Mouse (Mus musculus): ENCODE data around the gene Nbea.
A peak's percentile ranks its signal among the peaks of the same experiment; 100 is the strongest.

The Nbea gene

DNA sequence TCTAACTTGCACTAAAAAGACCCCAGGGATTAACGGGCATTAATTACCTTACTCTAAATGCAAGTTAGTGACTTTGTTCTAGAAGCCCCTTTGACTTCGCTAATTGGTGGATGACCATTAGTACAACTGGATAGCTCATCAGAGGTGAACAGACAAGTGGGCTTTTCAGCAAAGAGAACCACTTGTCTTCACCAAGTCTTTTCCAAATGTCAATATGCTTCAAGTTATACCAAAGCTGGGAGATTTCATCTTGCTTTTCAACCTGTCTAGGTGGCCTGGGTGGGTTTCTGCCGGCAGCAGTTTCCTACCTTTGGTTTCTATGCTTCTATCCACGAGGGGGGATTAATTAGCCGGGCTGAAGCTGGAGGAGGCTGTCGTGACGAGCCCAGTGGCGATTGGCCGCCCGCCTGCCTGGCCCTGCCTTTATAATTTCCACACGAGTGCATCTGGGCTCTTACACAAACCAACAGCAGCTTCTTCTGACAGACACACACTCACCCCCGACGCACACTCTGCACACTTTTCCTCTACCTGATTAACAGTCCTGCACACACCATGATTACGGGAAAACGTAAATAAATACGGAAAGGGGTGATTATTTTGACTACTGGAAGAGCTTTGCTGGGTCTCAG, 401.3 kb downstream of the Nbea start, which contains the start of gene Mab21l1:
TSS of gene Mab21l1 (plus strand) at position 455 of the 632 bp plus-strand sequence.
- peak; percentile 19 for DNase-seq

GRCm38 (mm10) chr3:55781429-55782055, 402.0 kb downstream of the Nbea start:
- DNase-seq = no peak

- DNase-seq = no peak
Measured at GRCm38 (mm10) chr3:55780120-55781070, 403.1 kb downstream of the Nbea start.

DNA sequence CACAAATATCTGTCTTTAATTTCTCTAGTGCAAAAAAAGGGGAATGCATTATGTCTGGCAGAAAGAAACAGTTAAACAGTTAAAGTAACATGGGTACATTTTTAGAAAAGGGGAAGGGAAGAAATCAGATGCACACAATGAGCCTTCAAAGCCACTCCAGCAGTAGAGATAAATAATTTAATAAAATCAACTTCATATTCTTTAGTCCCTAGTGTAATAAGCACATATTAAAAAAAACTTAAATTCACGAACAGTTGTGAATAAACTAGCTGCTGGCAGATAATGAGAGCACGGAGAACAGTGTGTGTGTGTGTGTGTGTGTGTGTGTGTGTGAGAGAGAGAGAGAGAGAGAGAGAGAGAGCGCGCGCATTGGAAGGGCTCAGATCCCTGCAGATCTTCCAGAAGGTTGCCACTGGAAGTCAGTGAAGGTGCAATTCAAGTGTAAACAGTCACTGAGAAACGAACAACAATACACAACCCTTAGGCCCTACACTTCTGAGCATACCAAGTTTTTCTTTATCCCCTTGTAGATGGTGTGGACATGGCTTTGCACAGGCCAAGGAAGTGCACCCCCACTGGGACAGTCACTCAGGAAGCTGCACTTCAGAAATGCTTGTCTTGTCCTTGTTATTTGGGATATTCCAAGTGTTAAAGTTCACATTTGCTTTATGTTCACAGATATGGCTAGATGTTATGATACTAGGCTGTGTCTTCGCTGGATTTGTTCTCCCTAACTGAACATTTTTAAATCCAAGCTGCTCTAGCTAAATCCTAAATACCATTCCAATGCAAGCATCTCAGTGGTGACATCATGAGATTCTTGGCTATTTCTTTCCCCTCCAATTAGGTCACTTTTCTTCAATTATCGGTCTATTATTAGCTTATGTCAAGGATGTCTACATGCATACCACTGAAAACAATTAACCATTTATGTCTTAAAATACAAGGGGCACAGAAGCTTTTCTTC, 404.5 kb downstream of the Nbea start:
- no peak for DNase-seq

- DNase-seq = no peak
Measured at GRCm38 (mm10) chr3:55777501-55777900, 406.0 kb downstream of the Nbea start.

- no peak for DNase-seq
Measured at GRCm38 (mm10) chr3:55775753-55776152, 407.7 kb downstream of the Nbea start.

- DNase-seq = no peak
Measured at GRCm38 (mm10) chr3:55775245-55775644, 408.3 kb downstream of the Nbea start.

DNA sequence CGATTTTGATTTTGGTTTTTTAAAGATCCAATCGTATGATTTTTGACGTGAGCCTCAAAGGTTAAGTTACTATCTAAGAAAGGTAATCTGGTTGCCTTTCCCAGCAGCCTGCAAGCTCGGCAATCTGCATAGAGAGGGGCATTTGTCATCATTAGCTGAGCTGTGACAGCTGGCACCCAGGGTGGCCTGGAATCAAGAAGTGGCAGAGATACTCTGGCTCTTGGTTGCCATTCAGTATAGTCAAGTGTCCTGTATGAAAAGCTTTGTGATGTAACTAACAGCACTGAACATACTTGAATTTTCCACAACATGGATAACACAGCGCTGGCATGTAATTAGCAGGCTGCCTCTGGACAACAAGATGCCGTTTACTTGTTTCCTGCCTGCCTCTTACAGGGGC, 409.3 kb downstream of the Nbea start:
- no peak for DNase-seq

DNA sequence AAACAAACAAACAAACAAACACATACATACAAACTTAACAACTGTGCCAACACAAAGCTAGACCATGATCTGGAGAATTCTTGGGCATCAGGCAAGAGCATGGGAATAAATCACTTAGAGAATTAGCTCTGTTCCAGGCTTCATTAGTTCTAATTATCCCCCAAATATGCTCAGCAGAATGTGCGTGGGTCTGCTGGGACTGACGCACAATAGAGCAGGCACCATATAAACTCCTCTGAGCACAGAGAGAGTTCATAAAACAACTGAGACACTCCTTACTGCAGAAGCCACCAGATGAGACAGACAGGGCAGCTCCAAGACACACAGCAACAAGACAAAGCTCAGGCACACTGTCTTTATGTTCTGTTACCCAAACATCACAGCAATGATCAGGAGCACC, 414.2 kb downstream of the Nbea start:
- no peak for DNase-seq

DNA sequence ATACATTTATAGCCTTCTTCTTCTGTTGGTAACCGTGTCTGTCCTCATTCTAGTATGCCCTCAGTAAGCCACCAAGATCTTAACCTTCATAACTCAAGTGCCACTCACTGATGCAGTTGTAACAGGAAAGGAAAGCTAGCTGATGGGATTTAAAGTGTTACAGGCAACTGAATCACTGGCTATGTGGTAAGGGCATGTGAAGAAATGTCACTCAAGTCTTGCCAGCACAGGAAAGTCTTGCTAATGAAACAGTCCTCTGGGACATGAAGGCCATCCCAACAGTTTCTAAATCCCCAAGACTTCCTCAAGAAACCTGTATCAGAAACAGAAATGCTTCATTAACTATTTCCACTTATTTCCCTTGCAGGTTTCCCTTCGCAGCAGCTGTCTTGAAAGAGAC, 414.8 kb downstream of the Nbea start:
- no peak for DNase-seq

DNA sequence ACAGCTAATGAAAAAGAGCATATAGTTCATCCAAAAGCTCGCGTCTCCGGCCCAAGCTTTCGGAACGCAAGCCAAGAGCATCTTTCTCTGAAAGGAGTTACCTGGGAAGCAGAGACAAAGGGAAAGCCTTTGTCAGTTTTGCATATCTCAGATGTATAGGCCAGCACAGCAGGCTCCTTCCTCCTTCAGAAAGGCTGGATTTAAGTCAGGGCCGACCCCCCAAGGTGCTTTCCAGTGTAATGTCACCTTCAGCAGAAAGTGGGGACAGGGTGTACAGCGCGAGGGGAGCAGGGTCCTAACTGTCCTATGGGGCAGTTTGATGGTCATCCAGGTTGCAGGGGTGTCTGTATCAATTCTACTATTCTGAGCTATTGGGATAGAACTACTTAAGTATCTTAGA, 419.9 kb downstream of the Nbea start:
- no peak for DNase-seq

- no peak for DNase-seq
Measured at GRCm38 (mm10) chr3:55758297-55758696, 425.2 kb downstream of the Nbea start.

DNA sequence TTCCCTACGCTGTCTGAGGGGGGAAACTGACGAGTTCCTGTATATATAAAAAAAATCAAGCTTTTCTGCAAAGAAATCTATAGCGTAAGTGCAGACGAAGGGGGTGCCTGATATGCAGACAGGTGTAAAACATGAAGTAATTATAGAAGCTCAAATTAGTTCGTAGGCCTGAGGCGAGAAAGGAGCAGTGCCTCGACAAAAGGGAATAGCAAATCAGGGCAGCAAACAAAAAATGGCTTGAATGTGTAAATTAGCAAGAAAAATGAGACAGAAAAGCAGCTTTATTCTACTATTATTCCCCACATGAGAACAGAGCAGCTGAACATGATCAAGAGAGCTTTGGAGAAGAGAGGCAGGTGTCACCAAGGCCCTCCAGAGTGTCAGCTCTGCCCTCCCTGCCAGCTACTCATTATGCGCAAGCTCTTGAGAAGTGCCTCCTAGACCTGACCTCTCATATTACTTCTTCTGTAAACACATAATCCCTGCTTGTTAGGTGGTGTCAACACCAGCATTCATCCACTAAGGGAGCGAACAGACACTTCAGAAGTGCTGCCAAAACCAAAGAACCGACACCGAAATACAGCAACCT, 426.8 kb downstream of the Nbea start:
- DNase-seq = no peak

GRCm38 (mm10) chr3:55755805-55756601, 427.5 kb downstream of the Nbea start:
- no peak for DNase-seq

- no peak for DNase-seq
Measured at GRCm38 (mm10) chr3:55754981-55755608, 428.4 kb downstream of the Nbea start.

- DNase-seq = no peak
Measured at GRCm38 (mm10) chr3:55753872-55754271, 429.6 kb downstream of the Nbea start.

GRCm38 (mm10) chr3:55752558-55752957, 430.9 kb downstream of the Nbea start:
- DNase-seq = no peak

DNA sequence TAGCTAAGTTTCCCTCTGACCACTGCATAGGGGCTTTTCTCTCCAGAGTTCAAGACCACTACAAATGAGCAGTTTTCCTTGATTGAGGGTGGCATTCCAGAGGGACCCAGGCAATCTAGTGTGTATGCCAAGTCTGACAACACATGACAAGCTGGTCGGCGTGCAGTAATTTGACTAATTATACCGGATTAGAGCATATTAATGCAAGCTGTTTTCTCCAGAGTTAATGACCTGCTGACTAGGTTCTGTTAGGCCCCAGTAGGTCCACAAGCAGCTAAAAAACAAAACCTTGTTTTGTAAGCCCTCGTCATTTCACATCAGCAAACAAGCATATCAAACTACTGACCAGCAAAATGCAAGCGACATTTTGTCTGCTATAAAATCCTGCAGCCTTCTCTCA, 432.1 kb downstream of the Nbea start:
- DNase-seq = no peak

DNA sequence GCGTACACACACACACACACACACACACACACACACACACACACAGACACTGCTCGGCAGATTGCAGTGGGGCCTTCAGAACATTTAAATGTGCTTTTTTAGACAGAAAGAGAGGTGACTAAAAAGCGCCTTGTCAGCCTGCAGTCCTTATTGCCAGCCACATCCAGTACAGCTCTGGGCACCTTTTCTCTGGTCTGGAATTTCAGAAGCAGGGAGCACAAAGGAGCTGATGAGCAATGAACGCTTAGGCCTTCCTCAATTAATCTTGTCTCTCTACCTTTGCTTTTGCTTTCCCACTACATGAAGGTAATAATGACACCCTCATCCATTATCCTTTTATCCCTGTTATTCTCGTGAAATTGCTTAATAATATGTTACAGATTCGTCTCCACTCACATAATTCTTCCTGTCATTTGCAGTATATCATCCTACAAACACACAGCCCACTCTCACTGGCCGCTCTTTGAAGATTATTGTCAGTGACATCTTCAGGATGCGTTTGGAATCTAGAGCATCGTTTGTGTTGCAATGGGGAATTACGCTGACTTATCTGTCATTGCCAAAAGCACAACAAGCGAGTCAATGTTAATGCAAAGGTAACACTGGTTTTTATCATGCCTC, 432.9 kb downstream of the Nbea start:
- DNase-seq = no peak

- no peak for DNase-seq
Measured at GRCm38 (mm10) chr3:55743885-55744284, 439.6 kb downstream of the Nbea start.
